Mouse (Mus musculus) erythroblast, adult 5-6 weeks (primary cell): ENCODE results near the gene Gm49510. TPM values are rescaled to one million over a fixed set of nuclear protein-coding genes. Genes with fewer than 3 reads are reported as not detected.

Experiments
- ATAC-seq: replicated peaks from 2 replicates; pipeline ENCODE4 v1.8.0; 2016; ENCODE audit warnings: moderate number of reproducible peaks, mild to moderate bottlenecking, moderate TSS enrichment, inconsistent platforms; ENCODE audit not compliant: poor library complexity, low FRiP score, severe bottlenecking
- total RNA-seq, 2 experiments: library from RNA; stranded (forward) in 1 of 2; stranded (reverse) in 1 of 2; fragments of 150-400 nt in 1 of 2; fragments of 200-764, 138-1000 nt in 1 of 2; gene quantifications; 2 replicates each; pipeline versions ENCODE4 v1.2.3 to v1.2.4; 2015 to 2017; ENCODE audit warnings: low replicate concordance in 2 of 2

The Gm49510 gene
- total RNA-seq, 2 experiments from 2014 or later: 0.77 TPM; not detected in 1

- ATAC-seq: peak; percentile 85
Measured at GRCm38 (mm10) chr15:78913632-78914090, 14.2 kb downstream of the Gm49510 start, which contains the start of gene Pdxp. Pdxp (plus strand) TSS chr15:78913919.

- no peak for ATAC-seq
Measured at GRCm38 (mm10) chr15:78914091-78914822, 14.8 kb downstream of the Gm49510 start.

GRCm38 (mm10) chr15:78914823-78915659 lies 15.6 kb downstream of the Gm49510 start:
- ATAC-seq: no peak

- peak; percentile 69 for ATAC-seq
Measured at GRCm38 (mm10) chr15:78915660-78916017, 16.2 kb downstream of the Gm49510 start.

- no peak for ATAC-seq
Measured at GRCm38 (mm10) chr15:78916052-78916826, 16.8 kb downstream of the Gm49510 start.

- ATAC-seq: no peak
Measured at GRCm38 (mm10) chr15:78918126-78918525, 18.7 kb downstream of the Gm49510 start.

- ATAC-seq: no peak
Measured at GRCm38 (mm10) chr15:78919914-78920313, 20.4 kb downstream of the Gm49510 start.

GRCm38 (mm10) chr15:78922700-78923099 lies 23.2 kb downstream of the Gm49510 start:
- peak; percentile 86 for ATAC-seq

- peak; percentile 55 for ATAC-seq
Measured at GRCm38 (mm10) chr15:78923585-78923984, 24.1 kb downstream of the Gm49510 start.

- no peak for ATAC-seq
Measured at GRCm38 (mm10) chr15:78925129-78925528, 25.7 kb downstream of the Gm49510 start.

- 0 out of 2 replicates have a peak, but pooled peaks have one; percentile 13 for ATAC-seq
Measured at GRCm38 (mm10) chr15:78926021-78926919, 26.8 kb downstream of the Gm49510 start, which contains the start of gene Lgals1. Lgals1 (plus strand) TSS chr15:78926725.

GRCm38 (mm10) chr15:78927021-78927787 lies 27.7 kb downstream of the Gm49510 start:
- no peak for ATAC-seq

GRCm38 (mm10) chr15:78927788-78928457 lies 28.5 kb downstream of the Gm49510 start:
- ATAC-seq: no peak

GRCm38 (mm10) chr15:78928539-78928938 lies 29.1 kb downstream of the Gm49510 start:
- ATAC-seq: no peak

- ATAC-seq: no peak
Measured at GRCm38 (mm10) chr15:78930192-78930706, 30.8 kb downstream of the Gm49510 start.

GRCm38 (mm10) chr15:78930801-78931426 lies 31.4 kb downstream of the Gm49510 start:
- ATAC-seq: no peak

GRCm38 (mm10) chr15:78931577-78931976 lies 32.1 kb downstream of the Gm49510 start:
- ATAC-seq: 0 out of 2 replicates have a peak, but pooled peaks have one; percentile 30
